Mouse (Mus musculus): ENCODE measurements at regions not wholly inside any gene's neighbourhood (a gene's known extent, or its start where the extent isn't known, plus 50 kb on each side); places are given as distances from the start of the nearest gene placed in this dataset.
"Not testable (repeated sequence)": the region's sequence is repeated elsewhere in the genome, so short reads cannot be mapped to it uniquely, and the experiment has no call there.

GRCm38 (mm10) chr16:29913357-29914010, 150.7 kb upstream of the Hes1 start:
- CTCF ChIA-PET = interaction anchor here (0.7 kb wide), 1 partner anchor 14 kb away, joined by 13 read pairs; no protein-coding TSS in a partner anchor

GRCm38 (mm10) chr16:29915346-29915745, 148.8 kb upstream of the Hes1 start:
- CTCF ChIA-PET = no interaction called here

- CTCF ChIA-PET = no interaction called here
Observed at GRCm38 (mm10) chr16:29917989-29918388, 146.2 kb upstream of the Hes1 start.

- CTCF ChIA-PET = no interaction called here
Observed at GRCm38 (mm10) chr16:29918396-29918795, 145.8 kb upstream of the Hes1 start.

GRCm38 (mm10) chr16:29920940-29921339, 143.2 kb upstream of the Hes1 start:
- CTCF ChIA-PET = no interaction called here

- CTCF ChIA-PET = no interaction called here
Observed at GRCm38 (mm10) chr16:29921385-29921784, 142.8 kb upstream of the Hes1 start.

- CTCF ChIA-PET = not testable (repeated sequence)
Observed at GRCm38 (mm10) chr16:29927276-29927675, 136.9 kb upstream of the Hes1 start.

GRCm38 (mm10) chr16:29928291-29928690, 135.9 kb upstream of the Hes1 start:
- CTCF ChIA-PET = no interaction called here

- CTCF ChIA-PET = no interaction called here
Observed at GRCm38 (mm10) chr16:29931746-29932351, 132.3 kb upstream of the Hes1 start.

GRCm38 (mm10) chr16:29934649-29935048, 129.5 kb upstream of the Hes1 start:
- CTCF ChIA-PET = no interaction called here

GRCm38 (mm10) chr16:29938700-29939099, 125.5 kb upstream of the Hes1 start:
- CTCF ChIA-PET = no interaction called here

GRCm38 (mm10) chr16:29939331-29939850, 124.8 kb upstream of the Hes1 start:
- CTCF ChIA-PET = no interaction called here

GRCm38 (mm10) chr16:29939869-29940707, 124.1 kb upstream of the Hes1 start:
- CTCF ChIA-PET = no interaction called here

GRCm38 (mm10) chr16:29942111-29942510, 122.1 kb upstream of the Hes1 start:
- CTCF ChIA-PET = no interaction called here

GRCm38 (mm10) chr16:29943963-29944860, 120.0 kb upstream of the Hes1 start:
- CTCF ChIA-PET = no interaction called here

GRCm38 (mm10) chr16:29944966-29945365, 119.2 kb upstream of the Hes1 start:
- CTCF ChIA-PET = interaction anchor here (0.7 kb wide), 1 partner anchor 28 kb away, joined by 5 read pairs; no protein-coding TSS in a partner anchor

- CTCF ChIA-PET = interaction anchor here (0.5 to 0.7 kb wide), 3 partner anchors 28 to 293 kb away, joined by 4 to 5 read pairs (median 5); no protein-coding TSS in a partner anchor
Observed at GRCm38 (mm10) chr16:29945376-29945890, 118.8 kb upstream of the Hes1 start.

GRCm38 (mm10) chr16:29945891-29946598, 118.1 kb upstream of the Hes1 start:
- CTCF ChIA-PET = interaction anchor here (0.5 to 0.7 kb wide), 3 partner anchors 27 to 292 kb away, joined by 4 to 5 read pairs (median 5); no protein-coding TSS in a partner anchor

- CTCF ChIA-PET = no interaction called here
Observed at GRCm38 (mm10) chr16:29946966-29947365, 117.2 kb upstream of the Hes1 start.

GRCm38 (mm10) chr16:29947670-29948069, 116.5 kb upstream of the Hes1 start:
- CTCF ChIA-PET = no interaction called here
